Mouse (Mus musculus): ENCODE measurements at regions not wholly inside any gene's neighbourhood (a gene's known extent, or its start where the extent isn't known, plus 50 kb on each side); places are given as distances from the start of the nearest gene placed in this dataset.

- DNase-seq (ENCODE audit: low read depth) = peak; percentile 1
Measured at GRCm38 (mm10) chr12:109952933-109953332, 325.9 kb upstream of the Dio3 start.

GRCm38 (mm10) chr12:109957305-109957704, 321.6 kb upstream of the Dio3 start:
- DNase-seq (ENCODE audit: low read depth) = no peak

GRCm38 (mm10) chr12:109958357-109959085, 320.3 kb upstream of the Dio3 start:
- peak; percentile 4 for DNase-seq (ENCODE audit: low read depth)

GRCm38 (mm10) chr12:109966776-109967175, 312.1 kb upstream of the Dio3 start:
- DNase-seq (ENCODE audit: low read depth) = no peak

- DNase-seq (ENCODE audit: low read depth) = no peak
Measured at GRCm38 (mm10) chr12:109968303-109968702, 310.6 kb upstream of the Dio3 start.

GRCm38 (mm10) chr12:109971508-109971907, 307.4 kb upstream of the Dio3 start:
- no peak for DNase-seq (ENCODE audit: low read depth)

GRCm38 (mm10) chr12:109972366-109973015, 306.4 kb upstream of the Dio3 start:
- DNase-seq (ENCODE audit: low read depth) = no peak

GRCm38 (mm10) chr12:109973598-109973997, 305.3 kb upstream of the Dio3 start:
- no peak for DNase-seq (ENCODE audit: low read depth)

- DNase-seq (ENCODE audit: low read depth) = no peak
Measured at GRCm38 (mm10) chr12:109975176-109975972, 303.5 kb upstream of the Dio3 start.

- no peak for DNase-seq (ENCODE audit: low read depth)
Measured at GRCm38 (mm10) chr12:109984651-109985050, 294.2 kb upstream of the Dio3 start.

GRCm38 (mm10) chr12:109993410-109993809, 285.5 kb upstream of the Dio3 start:
- no peak for DNase-seq (ENCODE audit: low read depth)

- no peak for DNase-seq (ENCODE audit: low read depth)
Measured at GRCm38 (mm10) chr12:110002717-110003116, 276.2 kb upstream of the Dio3 start.

GRCm38 (mm10) chr12:110009136-110009535, 269.7 kb upstream of the Dio3 start:
- peak; percentile 13 for DNase-seq (ENCODE audit: low read depth)

- no peak for DNase-seq (ENCODE audit: low read depth)
Measured at GRCm38 (mm10) chr12:110020541-110021470, 258.1 kb upstream of the Dio3 start.

- no peak for DNase-seq (ENCODE audit: low read depth)
Measured at GRCm38 (mm10) chr12:110021690-110022089, 257.2 kb upstream of the Dio3 start.

GRCm38 (mm10) chr12:110022631-110023030, 256.2 kb upstream of the Dio3 start:
- no peak for DNase-seq (ENCODE audit: low read depth)

- DNase-seq (ENCODE audit: low read depth) = no peak
Measured at GRCm38 (mm10) chr12:110023192-110024101, 255.4 kb upstream of the Dio3 start.

GRCm38 (mm10) chr12:110024295-110024694, 254.6 kb upstream of the Dio3 start:
- DNase-seq (ENCODE audit: low read depth) = no peak

GRCm38 (mm10) chr12:110025171-110025570, 253.7 kb upstream of the Dio3 start:
- DNase-seq (ENCODE audit: low read depth) = no peak

GRCm38 (mm10) chr12:110026033-110026750, 252.7 kb upstream of the Dio3 start:
- DNase-seq (ENCODE audit: low read depth) = no peak

Data from induced T-regulatory cell, adult 2 months (primary cell).